Mouse (Mus musculus) frontal cortex, postnatal 36 days (tissue): ENCODE results near the gene Ddx55.

Experiments
- DNase-seq, 2 experiments: peaks; one replicate each; pipeline ENCODE4 v3.0.0; 2022; ENCODE audit warnings: low spot score in 2 of 2

The Ddx55 gene

GRCm38 (mm10) chr5:124552558-124553307, at the start of gene Ddx55:
Gene Ddx55, plus strand, starts transcription at chr5:124552864.
- DNase-seq: peak; percentile 91 to 93

- peak; percentile 88 to 91 for DNase-seq
Observed at GRCm38 (mm10) chr5:124503742-124504141, 48.9 kb upstream of the Ddx55 start.

DNA sequence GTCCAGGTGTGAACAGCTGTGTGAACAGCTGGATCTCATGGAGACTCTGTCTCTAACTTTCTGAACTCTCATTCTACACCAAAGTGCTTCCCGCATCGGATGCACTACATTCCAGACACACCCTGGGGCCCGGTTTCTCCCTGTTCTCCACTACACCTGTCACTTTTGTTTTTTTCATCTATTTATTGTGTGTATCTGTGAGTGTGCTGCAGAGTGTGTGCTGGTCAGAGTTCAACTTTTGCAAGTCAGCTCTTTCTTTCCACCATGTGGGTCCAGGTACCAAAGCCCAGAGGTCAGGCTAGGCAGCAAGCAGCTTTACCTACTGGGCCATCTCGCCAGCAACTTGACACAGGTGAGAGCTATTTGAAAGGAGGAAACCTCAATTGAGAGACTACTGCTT, 47.4 kb upstream of the Ddx55 start:
- no peak for DNase-seq

- no peak for DNase-seq
Observed at GRCm38 (mm10) chr5:124506731-124507359, 45.8 kb upstream of the Ddx55 start.

- no peak for DNase-seq
Observed at GRCm38 (mm10) chr5:124509200-124509599, 43.5 kb upstream of the Ddx55 start.

GRCm38 (mm10) chr5:124509742-124510237, 42.9 kb upstream of the Ddx55 start:
- DNase-seq: no peak

- DNase-seq: no peak
Observed at GRCm38 (mm10) chr5:124510536-124511050, 42.1 kb upstream of the Ddx55 start.

GRCm38 (mm10) chr5:124515789-124516188, 36.9 kb upstream of the Ddx55 start:
- no peak for DNase-seq

DNA sequence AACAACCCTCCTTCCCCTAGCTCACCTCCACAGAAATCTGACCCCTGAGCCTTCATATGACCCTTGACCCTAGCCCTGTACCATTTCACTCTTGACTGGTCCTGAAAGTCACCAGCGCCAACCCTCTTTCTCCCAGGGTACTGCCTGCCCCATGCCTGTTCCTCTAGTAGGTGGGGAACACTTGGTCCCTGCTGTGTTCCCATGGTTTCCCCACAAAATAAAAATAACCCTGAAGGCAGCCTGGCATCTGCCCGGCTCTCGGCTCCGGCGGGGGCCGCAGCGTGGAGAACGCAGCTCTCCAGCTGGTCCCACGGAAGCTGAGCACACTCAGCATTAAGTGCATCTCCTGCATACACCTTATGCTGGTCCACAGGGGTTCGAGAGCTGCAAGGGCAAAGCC, 34.0 kb upstream of the Ddx55 start:
- peak; percentile 82 to 85 for DNase-seq

DNA sequence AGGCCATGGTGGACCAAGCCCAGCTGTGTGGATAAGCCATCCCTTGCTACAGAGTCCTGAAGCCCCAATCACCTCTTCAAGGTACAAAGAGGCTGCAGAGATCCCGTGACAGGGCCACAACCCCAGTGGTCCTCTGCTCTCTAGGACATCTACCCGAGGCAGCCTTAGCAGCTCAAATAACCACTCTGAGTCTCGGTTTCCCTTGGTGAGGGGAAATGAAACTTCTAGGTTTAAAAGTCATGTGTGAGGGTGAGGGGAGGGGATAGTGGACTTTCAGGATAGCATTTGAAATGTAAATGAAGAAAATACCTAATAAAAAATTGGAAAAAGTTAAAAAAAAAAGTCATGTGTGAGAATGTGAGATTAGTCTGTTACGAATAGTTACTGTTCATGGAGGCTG, 31.1 kb upstream of the Ddx55 start:
- DNase-seq: no peak

DNA sequence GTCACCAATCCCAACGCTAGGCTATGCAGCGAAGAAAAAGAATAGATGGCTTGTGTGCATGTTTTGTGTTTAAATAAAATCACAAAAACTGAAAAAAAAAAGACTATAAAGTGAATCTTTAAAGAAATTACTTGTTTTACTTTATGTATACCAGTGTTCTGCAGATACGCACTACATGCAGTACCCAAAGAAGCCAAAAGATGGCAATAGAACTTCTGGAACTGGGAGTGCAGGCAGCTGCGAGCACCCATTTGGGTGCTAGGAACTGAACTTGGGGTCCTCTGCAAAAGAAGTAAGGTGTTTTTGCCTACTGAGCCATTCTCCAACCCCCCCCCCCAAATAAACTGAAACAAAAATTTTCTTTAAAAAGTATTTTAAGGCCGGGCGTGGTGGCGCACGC, 29.6 kb upstream of the Ddx55 start:
- no peak for DNase-seq

DNA sequence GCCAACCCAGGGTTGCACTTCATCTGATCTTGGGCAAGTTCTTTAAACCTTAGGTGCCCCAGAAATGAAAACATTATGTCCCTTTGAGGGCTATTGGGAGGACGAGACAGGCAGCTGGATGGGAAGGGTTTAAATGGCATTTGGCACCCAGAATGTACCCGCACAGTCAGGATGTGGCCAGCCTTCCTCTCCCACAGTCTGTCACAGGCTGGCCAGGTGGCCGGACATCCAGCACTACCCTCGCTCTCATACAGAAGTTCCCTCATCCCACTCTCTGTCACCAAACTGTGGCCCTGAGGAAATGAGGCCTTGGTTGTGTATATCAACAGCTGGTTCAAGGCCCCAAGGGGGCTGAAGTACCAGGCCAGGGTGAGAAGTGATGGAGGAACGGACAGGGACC, 27.7 kb upstream of the Ddx55 start:
- no peak for DNase-seq

- DNase-seq: no peak
Observed at GRCm38 (mm10) chr5:124528351-124528750, 24.3 kb upstream of the Ddx55 start.

DNA sequence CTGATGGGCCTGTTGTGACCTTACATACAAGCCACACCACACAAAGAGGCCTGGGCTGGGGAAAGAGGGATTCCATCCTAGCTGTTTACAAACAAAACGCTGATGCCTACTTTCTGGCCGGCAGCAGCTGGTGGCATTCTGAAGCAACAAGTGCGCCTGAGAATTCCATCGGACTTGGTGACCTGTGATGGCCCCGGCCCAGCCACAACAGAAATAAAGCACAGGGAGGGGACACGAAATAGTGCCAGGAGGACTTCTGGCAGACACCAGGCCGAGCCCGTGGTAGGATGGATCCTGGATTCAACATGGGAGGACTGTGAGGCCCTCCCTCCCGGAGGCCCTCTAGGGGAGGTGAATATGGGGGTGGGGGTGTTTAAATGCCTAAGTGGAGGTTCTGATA, 23.9 kb upstream of the Ddx55 start:
- DNase-seq: no peak

DNA sequence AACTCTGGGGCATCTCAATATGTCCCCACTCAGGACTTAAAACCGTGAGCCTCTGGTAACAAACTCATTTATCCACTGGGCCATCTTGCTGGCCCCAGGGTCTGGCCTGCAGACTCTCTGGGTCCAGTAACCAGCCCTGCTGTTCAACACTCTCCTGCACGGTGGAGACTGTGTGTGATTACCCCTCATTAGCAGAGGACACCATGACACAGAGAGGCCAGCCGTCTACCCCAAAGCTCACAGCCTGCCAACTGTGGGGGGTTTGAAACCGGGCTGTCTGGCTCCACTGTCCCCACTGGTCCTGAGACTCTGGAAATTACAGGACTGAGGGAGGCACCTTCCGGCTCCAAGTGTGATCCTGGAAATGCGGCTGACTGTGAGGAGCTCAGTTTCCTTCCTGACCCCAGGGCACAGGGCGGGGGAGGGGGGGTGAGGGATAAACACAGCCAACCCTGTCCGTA, 23.4 kb upstream of the Ddx55 start:
- no peak for DNase-seq

DNA sequence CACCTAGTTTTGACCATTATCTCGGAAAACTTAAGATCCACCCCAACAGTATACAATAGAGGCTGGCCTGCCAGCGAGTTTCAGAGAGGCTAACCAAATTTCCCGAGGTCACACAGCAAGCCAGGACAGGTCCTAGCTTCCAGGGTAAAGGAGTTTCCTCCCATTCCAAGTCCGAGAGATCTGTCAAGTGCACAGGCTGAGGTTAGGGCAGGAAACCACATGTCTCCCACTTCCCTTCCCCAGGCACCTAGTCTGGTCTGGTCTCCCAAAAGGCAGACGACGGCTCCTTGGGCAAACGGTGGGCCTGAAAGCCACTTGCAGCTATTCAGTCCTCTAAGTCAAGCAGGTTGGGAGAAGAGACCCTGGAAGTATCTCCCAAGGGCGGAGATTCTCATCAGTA, 23.0 kb upstream of the Ddx55 start:
- no peak for DNase-seq

GRCm38 (mm10) chr5:124530655-124531582, 21.7 kb upstream of the Ddx55 start, which contains the start of gene Rilpl1:
Gene Rilpl1, minus strand, starts transcription at chr5:124531391.
- peak; percentile 73 to 80 for DNase-seq

- no peak for DNase-seq
Observed at GRCm38 (mm10) chr5:124531583-124531930, 21.1 kb upstream of the Ddx55 start.

- DNase-seq: no peak
Observed at GRCm38 (mm10) chr5:124532451-124532850, 20.2 kb upstream of the Ddx55 start.

- DNase-seq: no peak
Observed at GRCm38 (mm10) chr5:124535016-124535415, 17.6 kb upstream of the Ddx55 start.

- DNase-seq: no peak
Observed at GRCm38 (mm10) chr5:124536776-124537175, 15.9 kb upstream of the Ddx55 start.
